10 mouse cellular contexts compared by ENCODE assay signal in the genomic region with DNA sequence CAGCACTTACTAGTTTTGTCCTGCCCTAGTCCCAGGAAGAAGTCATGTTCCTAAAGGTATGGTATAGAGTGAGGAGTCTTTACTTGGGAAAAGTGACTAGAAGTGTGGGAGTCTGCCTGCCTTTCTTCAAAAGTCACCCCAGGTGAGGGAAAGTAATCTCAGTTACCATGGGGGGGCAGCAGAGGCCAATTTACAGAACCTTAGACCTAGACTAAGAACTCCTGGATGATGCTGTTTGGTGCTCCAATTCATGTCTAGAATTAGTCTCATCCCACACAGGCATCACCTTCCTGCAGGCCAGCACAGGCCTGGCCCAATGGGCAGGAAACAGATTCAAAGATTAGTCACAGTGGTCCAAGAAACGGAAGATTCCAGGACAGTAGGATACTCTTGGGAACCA. TPM values are rescaled to one million over a fixed set of nuclear protein-coding genes. Genes with fewer than 3 reads are reported as not detected.
DNase-seq lines count a peak whose midpoint lies in the region; ATAC-seq and TF ChIP-seq lines count a peak whose summit lies in the region.
"Had no signal": no experiment of that assay in that cellular context is flagged by ENCODE, and none has a peak within 500 bp of the region (broad histone marks: within the 10 kb centered on the region; RNA-seq: fewer than 3 reads in every experiment).

No protein-coding gene starts in this region.

- no peaks in the 10 kb centered on the region for H3K36me3 ChIP-seq in forebrain, postnatal 0 days (ENCODE audit: insufficient read depth)
- H3K36me3 ChIP-seq in forebrain, embryonic 11.5 days (ENCODE audit: control insufficient read depth, insufficient read depth, low read length), result no peaks in the 10 kb centered on the region
- no peaks in the 10 kb centered on the region for H3K36me3 ChIP-seq in liver, postnatal 0 days (replicated peaks; ENCODE audit: insufficient read depth, low read length)
- H3K36me3 ChIP-seq in liver, embryonic 12.5 days, result no peaks in the 10 kb centered on the region
- H3K36me3 ChIP-seq: G1E; limb, embryonic 13.5 days had no signal

- H3K9ac ChIP-seq in forebrain, postnatal 0 days, result no peak overlapping the region
- no peak overlapping the region for H3K9ac ChIP-seq in forebrain, embryonic 11.5 days (ENCODE audit: low read length)
- no peak overlapping the region for H3K9ac ChIP-seq in liver, postnatal 0 days (replicated peaks)
- no peak overlapping the region for H3K9ac ChIP-seq in liver, embryonic 12.5 days
- H3K9ac ChIP-seq: limb, embryonic 13.5 days had no signal

- TF ChIP-seq CTCF in forebrain, postnatal 0 days (IDR thresholded peaks at IDR 0.05; ENCODE audit: low read depth), result peak; percentile 55
- peak; percentile 30 for TF ChIP-seq CTCF in liver, postnatal 0 days (IDR thresholded peaks at IDR 0.05; ENCODE audit: low read depth)

- no peak for TF ChIP-seq EP300 in liver, postnatal 0 days (IDR thresholded peaks at IDR 0.05; ENCODE audit: low read depth)

- no peak overlapping the region for H3K27ac ChIP-seq in forebrain, postnatal 0 days (ENCODE audit: low read depth, low read length)
- no peak overlapping the region for H3K27ac ChIP-seq in forebrain, embryonic 11.5 days (ENCODE audit: low read depth, low read length)
- no peak overlapping the region for H3K27ac ChIP-seq in liver, postnatal 0 days (ENCODE audit: low read depth)
- H3K27ac ChIP-seq in liver, embryonic 12.5 days, result no peak overlapping the region
- H3K27ac ChIP-seq: limb, embryonic 13.5 days had no signal

- ATAC-seq in forebrain, postnatal 0 days, result 0 out of 2 replicates have a peak, but pooled peaks have one; percentile 36
- ATAC-seq in forebrain, embryonic 11.5 days (replicated peaks; ENCODE audit: low FRiP score), result no peak
- no peak for ATAC-seq in liver, postnatal 0 days
- no peak for ATAC-seq in liver, embryonic 12.5 days

- peak; percentile 52 for DNase-seq in forebrain, postnatal 0 days
- no peak for DNase-seq in forebrain, embryonic 11.5 days (ENCODE audit: low spot score)
- DNase-seq in liver, postnatal 0 days, result no peak
- DNase-seq in adrenal gland, postnatal 36 days, result peak; percentile 15 to 19
- peak; percentile 17 to 66 for DNase-seq in kidney, postnatal 36 days
- no peak for DNase-seq in thymus, adult 18-20 months
- no peak for DNase-seq in gastrocnemius, adult 8-10 months (ENCODE audit: low spot score in 2 of 2)

- 56% methylated on average over 1 of the region's 1 CpGs for WGBS in forebrain, postnatal 0 days
- 44% methylated on average over 1 of the region's 1 CpGs for WGBS in forebrain, embryonic 11.5 days
- WGBS in liver, postnatal 0 days (ENCODE audit: insufficient replicate concordance), result 35% methylated on average over 1 of the region's 1 CpGs
- WGBS in liver, embryonic 12.5 days (ENCODE audit: insufficient replicate concordance), result 24% methylated on average over 1 of the region's 1 CpGs

- H3K4me3 ChIP-seq in forebrain, postnatal 0 days (ENCODE audit: low read depth, low read length), result no peak overlapping the region
- H3K4me3 ChIP-seq in forebrain, embryonic 11.5 days (ENCODE audit: low read depth, low read length), result no peak overlapping the region
- no peak overlapping the region for H3K4me3 ChIP-seq in liver, postnatal 0 days (ENCODE audit: low read depth, low read length)
- no peak overlapping the region for H3K4me3 ChIP-seq in liver, embryonic 12.5 days
- H3K4me3 ChIP-seq: limb, embryonic 13.5 days had no signal

- H3K4me1 ChIP-seq in forebrain, postnatal 0 days (ENCODE audit: insufficient read depth), result no peaks in the 10 kb centered on the region
- H3K4me1 ChIP-seq in forebrain, embryonic 11.5 days (replicated peaks; ENCODE audit: control insufficient read depth, insufficient read depth, low read length), result no peaks in the 10 kb centered on the region
- H3K4me1 ChIP-seq in liver, postnatal 0 days (ENCODE audit: insufficient read depth), result no peaks in the 10 kb centered on the region
- H3K4me1 ChIP-seq in liver, embryonic 12.5 days, result no peaks in the 10 kb centered on the region
- H3K4me1 ChIP-seq: limb, embryonic 13.5 days had no signal

- no peak overlapping the region for H3K4me2 ChIP-seq in forebrain, postnatal 0 days (ENCODE audit: low read depth)
- H3K4me2 ChIP-seq in forebrain, embryonic 11.5 days (ENCODE audit: low read depth, low read length, severe bottlenecking), result no peak overlapping the region
- no peak overlapping the region for H3K4me2 ChIP-seq in liver, postnatal 0 days (ENCODE audit: low read depth, low read length)
- no peak overlapping the region for H3K4me2 ChIP-seq in liver, embryonic 12.5 days
- H3K4me2 ChIP-seq: limb, embryonic 13.5 days had no signal

- no peaks in the 10 kb centered on the region for H3K27me3 ChIP-seq in forebrain, postnatal 0 days (ENCODE audit: insufficient read depth, low read length)
- no peaks in the 10 kb centered on the region; the same call in 1 of the 2 replicates for H3K27me3 ChIP-seq in forebrain, embryonic 11.5 days (ENCODE audit: control insufficient read depth, insufficient read depth, low read length)
- H3K27me3 ChIP-seq in liver, postnatal 0 days (ENCODE audit: insufficient read depth, low read length), result no peaks in the 10 kb centered on the region
- H3K27me3 ChIP-seq in liver, embryonic 12.5 days (replicated peaks), result 0 out of 2 replicates have a peak, but pooled peaks cover 9% of the 10 kb centered on the region

- no peaks in the 10 kb centered on the region for H3K9me3 ChIP-seq in forebrain, postnatal 0 days (ENCODE audit: low read length)
- no peaks in the 10 kb centered on the region for H3K9me3 ChIP-seq in forebrain, embryonic 11.5 days (ENCODE audit: control insufficient read depth, low read length)
- no peaks in the 10 kb centered on the region for H3K9me3 ChIP-seq in liver, postnatal 0 days (ENCODE audit: low read length)
- H3K9me3 ChIP-seq in liver, embryonic 12.5 days (replicated peaks), result no peaks in the 10 kb centered on the region
- H3K9me3 ChIP-seq: G1E; limb, embryonic 13.5 days had no signal

RNA-seq across cellular contexts. Expression of a gene that starts 12.4 kb away (rescaled TPM):
- total RNA-seq in forebrain, postnatal 0 days (2014; rRNA removed), result 9.2 and 12.0 TPM in 2 replicates
- polyA plus RNA-seq in forebrain, postnatal 0 days (2015; fragmentation: Nextera tagmentation; extraction: Ambion mirVana), result 1.4 and 1.6 TPM in 2 replicates
- polyA plus RNA-seq in forebrain, embryonic 11.5 days (2014; fragmentation: Nextera tagmentation; extraction: Ambion mirVana), result 1.2 and 1.3 TPM in 2 replicates
- polyA plus RNA-seq in liver, postnatal 0 days (2015; fragmentation: Nextera tagmentation; extraction: Ambion mirVana), result not detected in 2 replicates
- not detected in 2 replicates for polyA plus RNA-seq in liver, embryonic 12.5 days (2016; fragmentation: Nextera tagmentation; extraction: Ambion mirVana)
- 1 to 10 TPM; 2.0 to 2.4 TPM for total RNA-seq in adrenal gland, postnatal 36 days (2021)
- total RNA-seq in gastrocnemius, adult 8-10 months (2022), result under 1 TPM in 3 of 4 experiments, not detected in 1; 0.05 to 0.19 (median 0.07) TPM
- polyA plus RNA-seq: G1E had no signal

Comparison
In these comparisons a context has a peak if more than half of its experiments do, and no peak if none do; other contexts are left out.
1. DNase-seq: peak in forebrain, postnatal 0 days (single experiment), adrenal gland, postnatal 36 days (2 of 2) and kidney, postnatal 36 days (2 of 2); none in forebrain, embryonic 11.5 days (single experiment), liver, postnatal 0 days (single experiment), thymus, adult 18-20 months (0 of 2) and gastrocnemius, adult 8-10 months (0 of 2).